9 mouse cellular contexts compared by ENCODE assay signal in genomic region chr1:74027559-74028091, GRCm38 (mm10).
A peak's percentile ranks its signal among the peaks of the same experiment; 100 is the strongest.
DNase-seq lines count a peak whose midpoint lies in the region; ATAC-seq lines count a peak whose summit lies in the region.
"Had no signal": no experiment of that assay in that cellular context is flagged by ENCODE, and none has a peak within 500 bp of the region (broad histone marks: within the 10 kb centered on the region; RNA-seq: fewer than 3 reads in every experiment).

No protein-coding gene starts in this region.

- no peaks in the 10 kb centered on the region for H3K36me3 ChIP-seq in embryonic facial prominence, embryonic 14.5 days (ENCODE audit: control insufficient read depth, insufficient read depth, low read length)
- H3K36me3 ChIP-seq in heart, embryonic 16.5 days (ENCODE audit: control insufficient read depth, insufficient read depth), result no peaks in the 10 kb centered on the region

- WGBS in embryonic facial prominence, embryonic 14.5 days, result 24% methylated on average over 11 of the region's 11 CpGs
- 13% methylated on average over 11 of the region's 11 CpGs for WGBS in heart, embryonic 16.5 days

- peak overlapping the region; percentile 34; the same call in 1 of the 2 replicates for H3K9ac ChIP-seq in embryonic facial prominence, embryonic 14.5 days (ENCODE audit: low read depth, low read length)
- peak overlapping the region; percentile 35 for H3K9ac ChIP-seq in heart, embryonic 16.5 days (ENCODE audit: low read length)

- peak; percentile 21; the same call in 1 of the 2 replicates for ATAC-seq in embryonic facial prominence, embryonic 14.5 days (ENCODE audit: low read depth)
- peak; percentile 21 for ATAC-seq in heart, embryonic 16.5 days (replicated peaks; ENCODE audit: extremely low read depth, insufficient read depth, low FRiP score)

- H3K27ac ChIP-seq in embryonic facial prominence, embryonic 14.5 days (replicated peaks; ENCODE audit: low read depth, low read length), result peak overlapping the region; percentile 74
- peak overlapping the region; percentile 92 for H3K27ac ChIP-seq in heart, embryonic 16.5 days (ENCODE audit: low read length)

- DNase-seq in ovary, adult 18-20 months (ENCODE audit: low spot score), result peak; percentile 77
- no peak for DNase-seq in ovary, postnatal 10 days (ENCODE audit: low spot score)
- DNase-seq in embryonic facial prominence, embryonic 14.5 days (ENCODE audit: low spot score), result peak; percentile 75
- DNase-seq in kidney, postnatal 14 days, result peak; percentile 91
- DNase-seq in lung, postnatal 4 days, result peak; percentile 84 to 91
- no peak for DNase-seq in layer of hippocampus, adult 11-12 months (ENCODE audit: low spot score)
- no peak for DNase-seq in thymus, postnatal 14 days

- no peak overlapping the region for H3K4me2 ChIP-seq in embryonic facial prominence, embryonic 14.5 days (ENCODE audit: low read depth, low read length)
- peak overlapping the region; percentile 31; the same call in 1 of the 2 replicates for H3K4me2 ChIP-seq in heart, embryonic 16.5 days (ENCODE audit: low read depth, low read length)

- peaks cover 71% of the 10 kb centered on the region for H3K4me1 ChIP-seq in embryonic facial prominence, embryonic 14.5 days (ENCODE audit: control insufficient read depth, insufficient read depth, low read length)
- peaks cover 100% of the 10 kb centered on the region for H3K4me1 ChIP-seq in heart, embryonic 16.5 days (ENCODE audit: control insufficient read depth, insufficient read depth, low read length)

- H3K4me3 ChIP-seq in embryonic facial prominence, embryonic 14.5 days (ENCODE audit: low read depth, low read length), result no peak overlapping the region
- H3K4me3 ChIP-seq in heart, embryonic 16.5 days (ENCODE audit: low read length), result no peak overlapping the region
- H3K4me3 ChIP-seq: megakaryocyte, embryonic 14.5 days had no signal

- no peaks in the 10 kb centered on the region for H3K27me3 ChIP-seq in embryonic facial prominence, embryonic 14.5 days (replicated peaks; ENCODE audit: control insufficient read depth, insufficient read depth, low read length)
- H3K27me3 ChIP-seq in heart, embryonic 16.5 days (ENCODE audit: control insufficient read depth, insufficient read depth, low read length), result no peaks in the 10 kb centered on the region

- H3K9me3 ChIP-seq in embryonic facial prominence, embryonic 14.5 days (ENCODE audit: control insufficient read depth, low read length), result no peaks in the 10 kb centered on the region
- H3K9me3 ChIP-seq in heart, embryonic 16.5 days (replicated peaks; ENCODE audit: control insufficient read depth, low read length), result no peaks in the 10 kb centered on the region
- H3K9me3 ChIP-seq: megakaryocyte, embryonic 14.5 days had no signal

Comparison
In these comparisons a context has a peak if more than half of its experiments do, and no peak if none do; other contexts are left out.
1. DNase-seq: peak in ovary, adult 18-20 months (single experiment), embryonic facial prominence, embryonic 14.5 days (single experiment), kidney, postnatal 14 days (single experiment) and lung, postnatal 4 days (2 of 2); none in ovary, postnatal 10 days (single experiment), layer of hippocampus, adult 11-12 months (single experiment) and thymus, postnatal 14 days (single experiment).